Comparison of ENCODE assay signal across 19 mouse cellular contexts in genomic region chr1:189499703-189500102, GRCm38 (mm10).
"Had no signal": no experiment of that assay in that cellular context is flagged by ENCODE, and none has a peak within 500 bp of the region (broad histone marks: within the 10 kb centered on the region; RNA-seq: fewer than 3 reads in every experiment).

No protein-coding gene starts in this region.

- H3K4me1 ChIP-seq: heart, embryonic 12.5 days; liver, embryonic 12.5 days had no signal

- H3K9ac ChIP-seq: heart, embryonic 12.5 days; hindbrain, embryonic 12.5 days; hindbrain, embryonic 14.5 days; limb, embryonic 13.5 days; limb, embryonic 15.5 days; liver, embryonic 12.5 days; liver, embryonic 14.5 days had no signal

- H3K9me3 ChIP-seq: heart, embryonic 10.5 days; heart, embryonic 12.5 days; hindbrain, embryonic 10.5 days; hindbrain, embryonic 12.5 days; limb, embryonic 13.5 days; limb, embryonic 15.5 days; liver, embryonic 12.5 days had no signal

- H3K27ac ChIP-seq: heart, embryonic 10.5 days; hindbrain, embryonic 10.5 days; hindbrain, embryonic 12.5 days; hindbrain, embryonic 14.5 days; limb, embryonic 13.5 days; limb, embryonic 15.5 days; liver, embryonic 12.5 days; liver, embryonic 14.5 days had no signal

- H3K4me2 ChIP-seq: heart, embryonic 12.5 days; hindbrain, embryonic 12.5 days; hindbrain, embryonic 14.5 days; limb, embryonic 13.5 days; limb, embryonic 15.5 days; liver, embryonic 12.5 days had no signal

- H3K27me3 ChIP-seq: heart, embryonic 12.5 days; hindbrain, embryonic 12.5 days; limb, embryonic 15.5 days; liver, embryonic 12.5 days had no signal

- DNase-seq: gastrocnemius, postnatal 10 days; gastrocnemius, postnatal 25 days; heart, adult 18-20 months; heart, postnatal 10 days; heart, postnatal 4 days; layer of hippocampus, adult 9-11 months; layer of hippocampus, postnatal 36 days; left cerebral cortex, postnatal 4 days had no signal

- H3K4me3 ChIP-seq: heart, embryonic 10.5 days; heart, embryonic 12.5 days; hindbrain, embryonic 10.5 days; hindbrain, embryonic 12.5 days; limb, embryonic 13.5 days; limb, embryonic 15.5 days; liver, embryonic 12.5 days had no signal

- H3K36me3 ChIP-seq: heart, embryonic 10.5 days; heart, embryonic 12.5 days; hindbrain, embryonic 10.5 days; hindbrain, embryonic 12.5 days; limb, embryonic 13.5 days; limb, embryonic 15.5 days; liver, embryonic 12.5 days had no signal

- ATAC-seq: hindbrain, embryonic 16.5 days; inflammation-experienced regulatory T-cells, adult 6 months; liver, embryonic 12.5 days had no signal
